Mouse (Mus musculus): ENCODE results near the gene Dnajc30. TPM values are rescaled to one million over a fixed set of nuclear protein-coding genes. Genes with fewer than 3 reads are reported as not detected.
A peak's percentile ranks its signal among the peaks of the same experiment; 100 is the strongest.

Dnajc30 gene
- not detected in 2 replicates for polyA plus RNA-seq (2012; ENCODE audit: insufficient read depth, insufficient read length, low replicate concordance, missing spikeins)

DNA sequence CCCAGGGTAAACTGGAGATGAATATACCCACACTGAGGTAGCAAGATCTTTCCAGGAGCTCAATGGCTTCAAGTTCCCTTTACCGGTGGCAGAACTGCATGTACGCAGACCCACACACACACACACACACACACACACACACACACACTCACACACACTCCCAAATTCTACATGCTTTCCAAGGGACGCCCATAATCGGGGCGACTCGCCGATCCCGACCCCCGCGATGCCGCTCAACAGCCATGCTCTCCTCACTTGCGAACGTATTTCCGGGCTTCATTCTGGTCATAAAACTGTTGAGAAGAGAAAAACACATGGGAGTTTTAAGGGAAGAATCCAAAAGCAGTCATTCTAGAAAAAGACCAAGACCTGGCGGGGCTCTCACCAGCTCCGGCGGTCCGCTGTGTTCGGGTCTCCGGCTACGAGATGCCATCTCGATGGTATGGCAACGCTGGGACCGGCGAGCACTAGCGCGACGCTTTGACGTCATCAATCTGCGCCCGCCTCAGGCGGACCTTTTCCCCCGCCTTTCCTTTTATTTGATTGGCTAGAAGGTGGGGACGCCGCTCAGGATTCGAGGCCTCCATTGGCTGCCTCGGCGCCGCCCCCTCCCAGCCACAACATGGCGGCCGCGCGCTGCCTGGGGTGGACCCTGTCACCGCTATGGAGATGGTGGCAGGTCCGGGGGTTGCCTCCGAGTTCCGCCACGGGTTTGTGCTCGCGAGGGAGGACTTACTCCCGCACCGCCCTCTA lies at the start of gene Dnajc30:
Dnajc30 (plus strand) TSS at position 574 of the 753 bp plus-strand sequence.
- WGBS = under 1% methylated on average over 52 of the region's 52 CpGs
- TF ChIP-seq CTCF (IDR thresholded peaks at IDR 0.05; ENCODE audit: insufficient read depth, low read depth, low read length) = no peak
- TF ChIP-seq POLR2A (IDR thresholded peaks at IDR 0.05; ENCODE audit: insufficient read depth, low read depth, low read length) = peak; percentile 78; the same call in 1 of the 2 replicates
- Histone ChIP-seq H3K4me3 (ENCODE audit: insufficient read depth, low read depth, low read length) (peak within 1 kb of the TSS; percentile 70), H3K4me1 (ENCODE audit: control insufficient read depth, insufficient read depth, low read length) (no peaks in the 10 kb centered on the region), H3K27ac (ENCODE audit: insufficient read depth, low read depth, low read length) (peak within 1 kb of the TSS; percentile 61)

GRCm38 (mm10) chr5:135015497-135015896 lies 48.5 kb upstream of the Dnajc30 start:
- no peak overlapping the region for H3K27ac ChIP-seq (ENCODE audit: insufficient read depth, low read depth, low read length)
- peaks cover 20% of the 10 kb centered on the region for H3K4me1 ChIP-seq (ENCODE audit: control insufficient read depth, insufficient read depth, low read length)
- 13% methylated on average over 7 of the region's 7 CpGs for WGBS
- H3K4me3 ChIP-seq (ENCODE audit: insufficient read depth, low read depth, low read length) = no peak overlapping the region
- TF ChIP-seq POLR2A (IDR thresholded peaks at IDR 0.05; ENCODE audit: insufficient read depth, low read depth, low read length) (no peak), CTCF (IDR thresholded peaks at IDR 0.05; ENCODE audit: insufficient read depth, low read depth, low read length) (peak; percentile 86)

- 55% methylated on average over 4 of the region's 4 CpGs for WGBS
- no peak overlapping the region for H3K27ac ChIP-seq (ENCODE audit: insufficient read depth, low read depth, low read length)
- TF ChIP-seq POLR2A (IDR thresholded peaks at IDR 0.05; ENCODE audit: insufficient read depth, low read depth, low read length) = no peak
- TF ChIP-seq CTCF (IDR thresholded peaks at IDR 0.05; ENCODE audit: insufficient read depth, low read depth, low read length) = no peak
- no peak overlapping the region for H3K4me3 ChIP-seq (ENCODE audit: insufficient read depth, low read depth, low read length)
- H3K4me1 ChIP-seq (ENCODE audit: control insufficient read depth, insufficient read depth, low read length) = peaks cover 12% of the 10 kb centered on the region
Measured at GRCm38 (mm10) chr5:135016224-135016759, 47.7 kb upstream of the Dnajc30 start.

DNA sequence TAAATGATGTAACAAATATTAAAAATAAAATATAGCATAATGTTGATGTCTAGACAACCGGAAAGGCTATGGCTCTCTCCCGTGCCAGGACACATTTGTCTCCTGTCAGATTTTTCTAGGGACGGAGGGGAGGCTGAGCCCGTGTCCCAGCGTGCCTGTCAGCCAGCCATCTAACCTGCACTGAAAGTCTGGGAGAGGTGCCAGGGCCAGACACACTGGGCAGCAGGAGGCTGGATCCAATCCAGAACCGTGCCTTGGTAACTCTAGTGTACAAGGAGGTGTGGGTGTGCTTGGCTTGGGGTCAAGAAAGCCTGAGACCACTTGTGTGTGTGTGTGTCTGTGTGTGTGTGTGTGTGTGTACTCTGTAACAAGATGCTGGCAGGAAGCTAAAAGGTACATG lies 42.2 kb upstream of the Dnajc30 start:
- TF ChIP-seq POLR2A (IDR thresholded peaks at IDR 0.05; ENCODE audit: insufficient read depth, low read depth, low read length) (no peak), CTCF (IDR thresholded peaks at IDR 0.05; ENCODE audit: insufficient read depth, low read depth, low read length) (no peak)
- Histone ChIP-seq H3K4me1 (ENCODE audit: control insufficient read depth, insufficient read depth, low read length) (peaks cover 16% of the 10 kb centered on the region), H3K4me3 (ENCODE audit: insufficient read depth, low read depth, low read length) (no peak overlapping the region), H3K27ac (ENCODE audit: insufficient read depth, low read depth, low read length) (no peak overlapping the region)
- WGBS = 30% methylated on average over 6 of the region's 6 CpGs

- H3K4me1 ChIP-seq (ENCODE audit: control insufficient read depth, insufficient read depth, low read length) = peaks cover 17% of the 10 kb centered on the region
- H3K4me3 ChIP-seq (ENCODE audit: insufficient read depth, low read depth, low read length) = peak within 1 kb of the TSS; percentile 79
- TF ChIP-seq CTCF (IDR thresholded peaks at IDR 0.05; ENCODE audit: insufficient read depth, low read depth, low read length) (no peak), POLR2A (IDR thresholded peaks at IDR 0.05; ENCODE audit: insufficient read depth, low read depth, low read length) (peak; percentile 40; the same call in 1 of the 2 replicates)
- H3K27ac ChIP-seq (ENCODE audit: insufficient read depth, low read depth, low read length) = no peak within 1 kb of the TSS
- under 1% methylated on average over 61 of the region's 61 CpGs for WGBS
Measured at GRCm38 (mm10) chr5:135023344-135024173, 40.4 kb upstream of the Dnajc30 start, which contains the start of gene Stx1a. TSS of gene Stx1a (plus strand) at chr5:135023482.

- WGBS = 75% methylated on average over 11 of the region's 11 CpGs
- Histone ChIP-seq H3K27ac (ENCODE audit: insufficient read depth, low read depth, low read length) (no peak overlapping the region), H3K4me1 (ENCODE audit: control insufficient read depth, insufficient read depth, low read length) (peaks cover 25% of the 10 kb centered on the region), H3K4me3 (ENCODE audit: insufficient read depth, low read depth, low read length) (no peak overlapping the region)
- TF ChIP-seq POLR2A (IDR thresholded peaks at IDR 0.05; ENCODE audit: insufficient read depth, low read depth, low read length) = no peak
Measured at GRCm38 (mm10) chr5:135024665-135025224, 39.3 kb upstream of the Dnajc30 start.

- H3K4me1 ChIP-seq (ENCODE audit: control insufficient read depth, insufficient read depth, low read length) = peaks cover 25% of the 10 kb centered on the region
- WGBS = 17% methylated on average over 7 of the region's 7 CpGs
- no peak overlapping the region for H3K4me3 ChIP-seq (ENCODE audit: insufficient read depth, low read depth, low read length)
- H3K27ac ChIP-seq (ENCODE audit: insufficient read depth, low read depth, low read length) = no peak overlapping the region
- no peak for TF ChIP-seq CTCF (IDR thresholded peaks at IDR 0.05; ENCODE audit: insufficient read depth, low read depth, low read length)
- no peak for TF ChIP-seq POLR2A (IDR thresholded peaks at IDR 0.05; ENCODE audit: insufficient read depth, low read depth, low read length)
Measured at GRCm38 (mm10) chr5:135025899-135026298, 38.1 kb upstream of the Dnajc30 start.

DNA sequence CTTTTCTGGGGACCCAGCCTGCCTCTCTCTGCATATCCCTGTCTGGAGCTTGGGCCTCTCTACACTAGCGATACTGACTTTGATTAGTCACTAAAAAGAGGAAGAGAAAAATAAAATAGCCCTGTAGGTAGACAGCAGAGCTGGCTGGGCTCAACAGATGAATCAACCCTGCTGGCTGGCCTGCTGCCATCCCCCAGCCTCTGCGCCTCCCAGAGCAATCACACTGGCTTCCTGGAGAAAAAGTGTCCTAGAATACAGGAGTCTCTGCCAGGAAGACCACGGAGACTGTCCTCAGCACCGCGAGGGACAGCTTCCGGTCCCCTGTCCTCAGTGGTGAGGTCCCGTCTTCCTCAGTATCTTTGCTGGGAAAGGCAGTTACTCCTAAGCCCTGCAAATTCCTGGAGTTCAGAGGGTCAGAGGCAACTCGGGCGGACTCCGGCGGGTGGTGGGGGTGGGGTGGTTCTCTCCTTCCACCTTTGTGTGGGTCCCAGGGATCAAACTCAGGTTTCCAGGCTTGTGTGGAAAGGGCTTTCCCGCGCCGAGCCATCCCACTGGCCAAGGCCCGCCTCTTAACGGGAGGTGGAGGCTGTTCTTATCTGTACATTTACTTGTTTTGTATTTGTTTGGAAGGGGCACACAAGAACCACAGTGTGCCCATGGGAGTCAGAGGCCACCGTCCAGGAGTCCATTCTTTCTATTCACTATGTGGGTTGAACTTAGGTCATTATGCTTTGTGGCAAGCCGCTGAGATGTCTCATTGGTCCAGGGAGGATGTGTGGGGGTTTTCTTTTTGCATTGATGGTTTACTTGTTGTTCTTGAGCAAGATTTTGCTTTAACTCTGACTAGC lies 34.8 kb upstream of the Dnajc30 start:
- no peak overlapping the region for H3K27ac ChIP-seq (ENCODE audit: insufficient read depth, low read depth, low read length)
- TF ChIP-seq POLR2A (IDR thresholded peaks at IDR 0.05; ENCODE audit: insufficient read depth, low read depth, low read length) (no peak), CTCF (IDR thresholded peaks at IDR 0.05; ENCODE audit: insufficient read depth, low read depth, low read length) (no peak)
- H3K4me1 ChIP-seq (ENCODE audit: control insufficient read depth, insufficient read depth, low read length) = peaks cover 21% of the 10 kb centered on the region
- no peak overlapping the region for H3K4me3 ChIP-seq (ENCODE audit: insufficient read depth, low read depth, low read length)
- 56% methylated on average over 18 of the region's 18 CpGs for WGBS

Data from olfactory bulb, adult 2 months (tissue).